Mouse (Mus musculus): ENCODE measurements around the gene Gm21312.
"Not testable (repeated sequence)": the region's sequence is repeated elsewhere in the genome, so short reads cannot be mapped to it uniquely, and the experiment has no call there.

The Gm21312 gene

DNA sequence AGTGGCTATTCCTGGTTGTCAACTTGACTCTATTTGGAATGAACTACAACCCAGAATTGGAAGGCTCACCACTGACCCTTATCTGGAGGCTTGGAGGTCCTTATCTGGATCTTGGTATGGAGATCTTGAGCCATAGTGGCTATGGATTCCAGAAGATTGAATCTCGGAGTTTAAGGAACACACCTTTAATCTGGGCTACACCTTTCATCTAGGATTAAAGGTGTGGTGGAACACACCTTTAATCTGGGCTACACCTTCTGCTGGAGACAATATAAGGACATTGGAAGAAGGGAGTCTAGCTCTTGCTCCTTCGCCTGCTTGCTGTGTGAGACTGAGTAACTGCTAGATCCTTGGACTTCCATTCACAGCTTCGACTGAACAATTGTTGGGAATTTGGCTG lies at the start of gene Gm21312:
TSS of gene Gm21312 (plus strand) at position 301 of the 400 bp plus-strand sequence.
- DNase-seq = not testable (repeated sequence)

DNA sequence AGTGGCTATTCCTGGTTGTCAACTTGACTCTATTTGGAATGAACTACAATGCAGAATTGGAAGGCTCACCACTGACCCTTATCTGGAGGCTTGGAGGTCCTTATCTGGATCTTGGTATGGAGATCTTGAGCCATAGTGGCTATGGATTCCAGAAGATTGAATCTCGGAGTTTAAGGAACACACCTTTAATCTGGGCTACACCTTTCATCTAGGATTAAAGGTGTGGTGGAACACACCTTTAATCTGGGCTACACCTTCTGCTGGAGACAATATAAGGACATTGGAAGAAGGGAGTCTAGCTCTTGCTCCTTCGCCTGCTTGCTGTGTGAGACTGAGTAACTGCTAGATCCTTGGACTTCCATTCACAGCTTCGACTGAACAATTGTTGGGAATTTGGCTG lies 34.1 kb upstream of the Gm21312 start, which contains the start of gene Gm21293:
TSS of gene Gm21293 (plus strand) at position 301 of the 400 bp plus-strand sequence.
- DNase-seq = not testable (repeated sequence)

DNA sequence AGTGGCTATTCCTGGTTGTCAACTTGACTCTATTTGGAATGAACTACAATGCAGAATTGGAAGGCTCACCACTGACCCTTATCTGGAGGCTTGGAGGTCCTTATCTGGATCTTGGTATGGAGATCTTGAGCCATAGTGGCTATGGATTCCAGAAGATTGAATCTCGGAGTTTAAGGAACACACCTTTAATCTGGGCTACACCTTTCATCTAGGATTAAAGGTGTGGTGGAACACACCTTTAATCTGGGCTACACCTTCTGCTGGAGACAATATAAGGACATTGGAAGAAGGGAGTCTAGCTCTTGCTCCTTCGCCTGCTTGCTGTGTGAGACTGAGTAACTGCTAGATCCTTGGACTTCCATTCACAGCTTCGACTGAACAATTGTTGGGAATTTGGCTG lies 25.6 kb upstream of the Gm21312 start, which contains the start of gene Gm6763:
TSS of gene Gm6763 (plus strand) at position 301 of the 400 bp plus-strand sequence.
- not testable (repeated sequence) for DNase-seq

DNA sequence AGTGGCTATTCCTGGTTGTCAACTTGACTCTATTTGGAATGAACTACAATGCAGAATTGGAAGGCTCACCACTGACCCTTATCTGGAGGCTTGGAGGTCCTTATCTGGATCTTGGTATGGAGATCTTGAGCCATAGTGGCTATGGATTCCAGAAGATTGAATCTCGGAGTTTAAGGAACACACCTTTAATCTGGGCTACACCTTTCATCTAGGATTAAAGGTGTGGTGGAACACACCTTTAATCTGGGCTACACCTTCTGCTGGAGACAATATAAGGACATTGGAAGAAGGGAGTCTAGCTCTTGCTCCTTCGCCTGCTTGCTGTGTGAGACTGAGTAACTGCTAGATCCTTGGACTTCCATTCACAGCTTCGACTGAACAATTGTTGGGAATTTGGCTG lies 17.1 kb upstream of the Gm21312 start, which contains the start of gene Gm8764:
TSS of gene Gm8764 (plus strand) at position 301 of the 400 bp plus-strand sequence.
- not testable (repeated sequence) for DNase-seq

DNA sequence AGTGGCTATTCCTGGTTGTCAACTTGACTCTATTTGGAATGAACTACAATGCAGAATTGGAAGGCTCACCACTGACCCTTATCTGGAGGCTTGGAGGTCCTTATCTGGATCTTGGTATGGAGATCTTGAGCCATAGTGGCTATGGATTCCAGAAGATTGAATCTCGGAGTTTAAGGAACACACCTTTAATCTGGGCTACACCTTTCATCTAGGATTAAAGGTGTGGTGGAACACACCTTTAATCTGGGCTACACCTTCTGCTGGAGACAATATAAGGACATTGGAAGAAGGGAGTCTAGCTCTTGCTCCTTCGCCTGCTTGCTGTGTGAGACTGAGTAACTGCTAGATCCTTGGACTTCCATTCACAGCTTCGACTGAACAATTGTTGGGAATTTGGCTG lies 8.6 kb upstream of the Gm21312 start, which contains the start of gene Gm21304:
TSS of gene Gm21304 (plus strand) at position 301 of the 400 bp plus-strand sequence.
- DNase-seq = not testable (repeated sequence)

DNA sequence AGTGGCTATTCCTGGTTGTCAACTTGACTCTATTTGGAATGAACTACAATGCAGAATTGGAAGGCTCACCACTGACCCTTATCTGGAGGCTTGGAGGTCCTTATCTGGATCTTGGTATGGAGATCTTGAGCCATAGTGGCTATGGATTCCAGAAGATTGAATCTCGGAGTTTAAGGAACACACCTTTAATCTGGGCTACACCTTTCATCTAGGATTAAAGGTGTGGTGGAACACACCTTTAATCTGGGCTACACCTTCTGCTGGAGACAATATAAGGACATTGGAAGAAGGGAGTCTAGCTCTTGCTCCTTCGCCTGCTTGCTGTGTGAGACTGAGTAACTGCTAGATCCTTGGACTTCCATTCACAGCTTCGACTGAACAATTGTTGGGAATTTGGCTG lies 8.4 kb downstream of the Gm21312 start, which contains the start of gene Gm20765:
TSS of gene Gm20765 (plus strand) at position 301 of the 400 bp plus-strand sequence.
- DNase-seq = not testable (repeated sequence)

DNA sequence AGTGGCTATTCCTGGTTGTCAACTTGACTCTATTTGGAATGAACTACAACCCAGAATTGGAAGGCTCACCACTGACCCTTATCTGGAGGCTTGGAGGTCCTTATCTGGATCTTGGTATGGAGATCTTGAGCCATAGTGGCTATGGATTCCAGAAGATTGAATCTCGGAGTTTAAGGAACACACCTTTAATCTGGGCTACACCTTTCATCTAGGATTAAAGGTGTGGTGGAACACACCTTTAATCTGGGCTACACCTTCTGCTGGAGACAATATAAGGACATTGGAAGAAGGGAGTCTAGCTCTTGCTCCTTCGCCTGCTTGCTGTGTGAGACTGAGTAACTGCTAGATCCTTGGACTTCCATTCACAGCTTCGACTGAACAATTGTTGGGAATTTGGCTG lies 16.9 kb downstream of the Gm21312 start, which contains the start of gene Gm4340:
TSS of gene Gm4340 (plus strand) at position 301 of the 400 bp plus-strand sequence.
- not testable (repeated sequence) for DNase-seq

DNA sequence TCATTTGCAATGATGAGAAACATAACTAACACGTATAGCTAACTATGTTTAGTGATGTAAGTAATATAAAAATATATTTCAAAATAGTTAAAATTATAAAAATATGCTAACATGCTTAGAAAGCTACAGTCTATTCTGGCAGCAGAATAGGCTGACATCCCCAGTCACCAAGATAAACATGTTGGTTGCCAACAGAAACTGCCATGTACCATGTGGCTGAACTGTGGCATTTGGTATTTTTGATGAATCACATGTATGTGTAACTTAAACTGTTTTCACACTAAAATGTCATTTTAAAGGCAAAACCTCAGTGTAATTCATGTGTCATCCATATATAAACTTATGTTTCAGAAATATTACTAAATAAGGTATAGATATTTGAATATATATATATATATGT lies 32.8 kb downstream of the Gm21312 start:
- DNase-seq = no peak

DNA sequence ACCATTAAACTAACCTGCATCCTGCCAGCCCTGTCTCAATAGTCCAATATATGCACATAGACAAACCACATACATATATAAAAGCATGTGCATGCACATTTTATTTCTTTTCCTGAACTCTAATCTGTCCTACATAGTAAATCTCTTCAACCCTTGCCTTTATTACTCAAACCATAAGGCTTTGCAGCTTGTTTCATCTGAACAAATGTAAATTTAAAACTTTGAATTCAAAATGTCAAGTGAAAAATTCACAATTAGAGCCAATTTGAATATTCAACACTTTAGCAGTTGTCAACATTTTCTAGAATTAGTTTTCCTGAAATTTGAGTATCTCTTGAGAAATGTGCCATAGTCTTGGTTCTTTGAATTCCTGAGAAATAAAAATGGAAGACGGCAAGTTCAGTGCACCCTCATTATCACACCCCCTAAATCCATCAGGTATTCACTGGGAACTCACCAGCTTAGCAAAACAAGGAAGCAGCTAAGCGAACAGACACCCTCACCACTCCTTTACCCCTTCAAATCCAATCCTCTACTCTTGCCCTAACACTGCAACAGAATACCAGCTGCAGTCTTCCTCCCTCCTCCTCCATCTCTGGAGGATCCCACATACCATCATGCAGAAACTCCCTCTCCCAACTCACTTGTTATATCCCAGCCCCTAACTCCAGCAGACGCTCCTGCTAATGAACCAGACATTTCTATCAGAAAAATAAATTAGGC lies 33.6 kb downstream of the Gm21312 start:
- no peak for DNase-seq

DNA sequence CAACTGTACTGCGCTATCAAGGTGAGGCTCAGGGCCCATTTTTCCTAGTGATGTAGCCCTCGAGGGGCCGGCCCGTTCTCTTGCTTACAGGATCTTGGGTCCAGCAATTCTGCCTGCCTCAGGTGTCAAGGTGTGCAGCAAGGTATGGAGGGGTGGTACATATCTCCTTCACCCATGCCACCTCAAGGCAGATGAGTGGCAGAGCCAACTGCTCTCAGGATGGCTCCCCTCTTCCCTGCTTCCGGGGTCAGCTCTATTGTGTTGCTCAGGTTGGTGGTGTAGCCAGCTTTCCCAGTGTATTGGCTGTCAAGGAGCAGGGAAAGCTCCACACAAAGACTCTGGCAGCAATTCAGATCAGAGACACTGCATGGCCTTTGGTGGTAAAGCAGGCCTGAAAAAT lies 37.7 kb downstream of the Gm21312 start:
- DNase-seq = no peak

DNA sequence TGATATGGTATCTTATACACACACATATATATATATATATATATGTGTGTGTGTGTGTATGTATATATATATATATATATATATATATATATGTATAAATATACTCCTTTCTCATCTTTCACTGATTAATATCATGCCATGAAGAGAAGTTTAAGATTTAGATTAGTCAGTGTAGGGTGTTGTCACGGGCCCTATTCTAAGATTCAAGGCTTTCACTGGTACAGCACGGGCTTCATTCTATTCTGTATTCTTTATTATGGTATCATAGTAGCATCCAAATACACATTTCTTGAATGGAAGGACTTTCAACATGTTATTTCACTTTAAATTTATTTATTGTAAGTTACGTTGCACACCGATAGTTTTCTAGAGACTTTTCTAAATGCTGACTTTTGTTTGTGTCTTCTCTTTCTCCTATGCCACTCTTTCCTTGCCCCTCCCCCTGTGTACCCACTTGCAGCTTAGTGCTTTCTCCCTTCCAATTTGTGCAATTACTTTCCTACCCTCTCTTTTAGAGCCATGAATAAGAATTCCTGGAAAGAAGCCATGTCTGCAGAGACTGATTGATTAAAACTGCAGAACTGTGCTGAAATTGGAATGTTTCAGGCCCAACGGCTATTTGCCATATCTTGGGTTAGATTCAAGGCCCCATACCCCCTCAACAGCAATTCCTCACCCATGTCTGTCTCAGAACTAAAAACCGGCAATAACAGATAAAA lies 43.6 kb downstream of the Gm21312 start:
- no peak for DNase-seq

All from cerebellum, adult 11-12 months (tissue).